Mouse (Mus musculus): Measurements from ENCODE around the gene Gm21834. TPM values are rescaled to one million over a fixed set of nuclear protein-coding genes. Genes with fewer than 3 reads are reported as not detected.

Gene Gm21834
- not detected in 2 replicates for polyA plus RNA-seq (2012; rRNA removed)

- TF ChIP-seq POLR2A (IDR thresholded peaks at IDR 0.05; ENCODE audit: low read depth, low read length) (no peak), CTCF (IDR thresholded peaks at IDR 0.05; ENCODE audit: extremely low read depth, insufficient read depth, insufficient read length, insufficient replicate concordance) (no peak)
- H3K36me3 ChIP-seq (ENCODE audit: control insufficient read depth, insufficient read depth, low read length) = no peaks in the 10 kb centered on the region
- WGBS = 74% methylated on average over 5 of the region's 5 CpGs
- no peak for DNase-seq (ENCODE audit: low read depth in 1 of 2, low spot score in 2 of 2)
- no peaks in the 10 kb centered on the region for H3K4me1 ChIP-seq (ENCODE audit: control insufficient read depth, insufficient read depth, insufficient read length)
- H3K27me3 ChIP-seq (ENCODE audit: control insufficient read depth, insufficient read depth, low read length) = no peaks in the 10 kb centered on the region
- H3K27ac ChIP-seq (ENCODE audit: insufficient read depth, low read length) = no peak within 1 kb of the TSS
- no peak within 1 kb of the TSS for H3K4me3 ChIP-seq (ENCODE audit: extremely low read depth, insufficient read depth, insufficient read length)
Observed at GRCm38 (mm10) chr17:57742119-57742518, at the start of gene Gm21834. TSS of gene Gm21834 (minus strand) at chr17:57742219.

- H3K36me3 ChIP-seq (ENCODE audit: control insufficient read depth, insufficient read depth, low read length) = no peaks in the 10 kb centered on the region
- no peak for DNase-seq (ENCODE audit: low read depth in 1 of 2, low spot score in 2 of 2)
- TF ChIP-seq CTCF (IDR thresholded peaks at IDR 0.05; ENCODE audit: extremely low read depth, insufficient read depth, insufficient read length, insufficient replicate concordance) (no peak), POLR2A (IDR thresholded peaks at IDR 0.05; ENCODE audit: low read depth, low read length) (no peak)
- no peaks in the 10 kb centered on the region for H3K4me1 ChIP-seq (ENCODE audit: control insufficient read depth, insufficient read depth, insufficient read length)
- no peak overlapping the region for H3K4me3 ChIP-seq (ENCODE audit: extremely low read depth, insufficient read depth, insufficient read length)
- H3K27ac ChIP-seq (ENCODE audit: insufficient read depth, low read length) = no peak overlapping the region
- WGBS = 86% methylated on average over 1 of the region's 1 CpGs
- no peaks in the 10 kb centered on the region for H3K27me3 ChIP-seq (ENCODE audit: control insufficient read depth, insufficient read depth, low read length)
Observed at GRCm38 (mm10) chr17:57788161-57788799, 46.3 kb upstream of the Gm21834 start.

- Histone ChIP-seq H3K4me3 (ENCODE audit: extremely low read depth, insufficient read depth, insufficient read length) (no peak overlapping the region), H3K27me3 (ENCODE audit: control insufficient read depth, insufficient read depth, low read length) (no peaks in the 10 kb centered on the region), H3K4me1 (ENCODE audit: control insufficient read depth, insufficient read depth, insufficient read length) (no peaks in the 10 kb centered on the region), H3K27ac (ENCODE audit: insufficient read depth, low read length) (no peak overlapping the region), H3K36me3 (ENCODE audit: control insufficient read depth, insufficient read depth, low read length) (no peaks in the 10 kb centered on the region)
- WGBS = 13% methylated on average over 4 of the region's 4 CpGs
- no peak for TF ChIP-seq CTCF (IDR thresholded peaks at IDR 0.05; ENCODE audit: extremely low read depth, insufficient read depth, insufficient read length, insufficient replicate concordance)
- TF ChIP-seq POLR2A (IDR thresholded peaks at IDR 0.05; ENCODE audit: low read depth, low read length) = no peak
- DNase-seq (ENCODE audit: low read depth in 1 of 2, low spot score in 2 of 2) = no peak
Observed at GRCm38 (mm10) chr17:57770904-57771303, 28.9 kb upstream of the Gm21834 start.

GRCm38 (mm10) chr17:57768622-57769610 is 26.9 kb upstream of the Gm21834 start, which contains the start of gene Cntnap5c:
TSS of gene Cntnap5c (plus strand) at chr17:57769570.
- no peak for DNase-seq (ENCODE audit: low read depth in 1 of 2, low spot score in 2 of 2)
- Histone ChIP-seq H3K36me3 (ENCODE audit: control insufficient read depth, insufficient read depth, low read length) (no peaks in the 10 kb centered on the region), H3K4me3 (ENCODE audit: extremely low read depth, insufficient read depth, insufficient read length) (no peak within 1 kb of the TSS), H3K4me1 (ENCODE audit: control insufficient read depth, insufficient read depth, insufficient read length) (no peaks in the 10 kb centered on the region), H3K27ac (ENCODE audit: insufficient read depth, low read length) (no peak within 1 kb of the TSS), H3K27me3 (ENCODE audit: control insufficient read depth, insufficient read depth, low read length) (no peaks in the 10 kb centered on the region)
- TF ChIP-seq POLR2A (IDR thresholded peaks at IDR 0.05; ENCODE audit: low read depth, low read length) = no peak
- no peak for TF ChIP-seq CTCF (IDR thresholded peaks at IDR 0.05; ENCODE audit: extremely low read depth, insufficient read depth, insufficient read length, insufficient replicate concordance)
- WGBS = 24% methylated on average over 26 of the region's 26 CpGs

- Histone ChIP-seq H3K4me3 (ENCODE audit: extremely low read depth, insufficient read depth, insufficient read length) (no peak overlapping the region), H3K27ac (ENCODE audit: insufficient read depth, low read length) (no peak overlapping the region), H3K27me3 (ENCODE audit: control insufficient read depth, insufficient read depth, low read length) (no peaks in the 10 kb centered on the region), H3K36me3 (ENCODE audit: control insufficient read depth, insufficient read depth, low read length) (no peaks in the 10 kb centered on the region), H3K4me1 (ENCODE audit: control insufficient read depth, insufficient read depth, insufficient read length) (no peaks in the 10 kb centered on the region)
- no peak for DNase-seq (ENCODE audit: low read depth in 1 of 2, low spot score in 2 of 2)
- TF ChIP-seq CTCF (IDR thresholded peaks at IDR 0.05; ENCODE audit: extremely low read depth, insufficient read depth, insufficient read length, insufficient replicate concordance) (no peak), POLR2A (IDR thresholded peaks at IDR 0.05; ENCODE audit: low read depth, low read length) (no peak)
Observed at GRCm38 (mm10) chr17:57767306-57767705, 25.3 kb upstream of the Gm21834 start.

GRCm38 (mm10) chr17:57758033-57758432 is 16.0 kb upstream of the Gm21834 start:
- Histone ChIP-seq H3K27ac (ENCODE audit: insufficient read depth, low read length) (no peak overlapping the region), H3K4me1 (ENCODE audit: control insufficient read depth, insufficient read depth, insufficient read length) (no peaks in the 10 kb centered on the region), H3K27me3 (ENCODE audit: control insufficient read depth, insufficient read depth, low read length) (no peaks in the 10 kb centered on the region), H3K36me3 (ENCODE audit: control insufficient read depth, insufficient read depth, low read length) (no peaks in the 10 kb centered on the region), H3K4me3 (ENCODE audit: extremely low read depth, insufficient read depth, insufficient read length) (no peak overlapping the region)
- TF ChIP-seq CTCF (IDR thresholded peaks at IDR 0.05; ENCODE audit: extremely low read depth, insufficient read depth, insufficient read length, insufficient replicate concordance) (no peak), POLR2A (IDR thresholded peaks at IDR 0.05; ENCODE audit: low read depth, low read length) (no peak)
- 12% methylated on average over 1 of the region's 1 CpGs for WGBS
- DNase-seq (ENCODE audit: low read depth in 1 of 2, low spot score in 2 of 2) = no peak
